Mouse (Mus musculus): ENCODE data around the gene Chrng.

- no peak for TF ChIP-seq POLR2A (IDR thresholded peaks at IDR 0.05; ENCODE audit: extremely low read depth, insufficient read depth, low read length)
- TF ChIP-seq CTCF (IDR thresholded peaks at IDR 0.05; ENCODE audit: low read depth, low read length), result no peak
Measured at GRCm38 (mm10) chr1:87175852-87176292, 28.6 kb upstream of the Chrng start.

Measured in liver, adult 2 months (tissue).